Mouse (Mus musculus) layer of hippocampus, adult 8-10 months (tissue): Measurements from ENCODE around the gene Cdh12. TPM values are rescaled to one million over a fixed set of nuclear protein-coding genes. Genes with fewer than 3 reads are reported as not detected.
"Not testable (repeated sequence)": the region's sequence is repeated elsewhere in the genome, so short reads cannot be mapped to it uniquely, and the experiment has no call there.

Experiments
- DNase-seq, 2 experiments: peaks; one replicate each; pipeline ENCODE4 v3.0.0; 2022; ENCODE audit warnings: low spot score in 2 of 2
- microRNA-seq, 2 experiments: library from miRNA; unstranded; fragments of <30 nt; microRNA quantifications; one replicate each; pipeline ENCODE4 v1.2.0; 2022
- total RNA-seq, 4 experiments: library from RNA; stranded (reverse); gene quantifications; 2 replicates each; pipeline ENCODE4 v1.2.4; 2022

Cdh12 gene
- total RNA-seq, 4 experiments from 2014 or later = 23.1 to 39.2 (median 26.0) TPM

DNA sequence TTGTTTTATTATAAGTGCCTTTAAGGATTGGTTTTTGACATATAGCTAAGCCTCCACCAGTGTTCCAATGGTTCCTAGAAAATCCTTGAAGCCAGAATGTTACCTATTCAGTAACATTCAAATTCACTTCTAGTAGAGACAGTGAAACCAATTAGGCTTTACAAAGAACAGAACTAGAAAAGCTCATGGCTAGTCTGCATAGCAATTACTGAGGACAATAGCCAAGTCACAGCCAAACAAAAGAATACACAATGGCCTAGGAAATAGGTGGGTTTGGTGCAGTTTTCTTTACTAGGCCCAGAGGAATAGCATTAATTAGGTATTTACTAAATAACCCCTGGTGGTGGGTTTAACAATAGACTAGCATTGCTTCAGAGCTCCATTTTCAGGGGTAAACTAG is 917.3 kb downstream of the Cdh12 start:
- DNase-seq = no peak

DNA sequence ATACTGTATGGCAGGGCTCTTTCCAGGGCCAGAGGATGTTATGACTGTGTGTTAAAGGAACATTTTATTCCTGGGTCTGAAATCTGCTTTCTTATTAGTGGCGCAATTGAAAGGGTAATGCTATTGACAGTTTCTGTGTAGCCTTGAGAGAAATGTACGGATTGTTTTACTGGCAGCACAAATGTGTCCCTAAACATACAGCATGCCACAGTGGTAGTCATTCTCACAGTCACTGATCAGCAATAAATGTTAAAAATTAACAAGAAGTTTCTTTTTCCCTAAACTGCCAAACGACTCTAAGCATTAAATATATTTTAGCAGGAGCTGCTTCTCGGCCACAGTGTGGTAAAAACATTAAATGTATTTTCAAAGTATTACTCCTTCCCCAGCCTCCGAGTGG is 926.4 kb downstream of the Cdh12 start:
- DNase-seq = no peak

- DNase-seq = no peak
Measured at GRCm38 (mm10) chr15:21375871-21376270, 926.8 kb downstream of the Cdh12 start.

GRCm38 (mm10) chr15:21391442-21391841 is 942.4 kb downstream of the Cdh12 start:
- not testable (repeated sequence) for DNase-seq

DNA sequence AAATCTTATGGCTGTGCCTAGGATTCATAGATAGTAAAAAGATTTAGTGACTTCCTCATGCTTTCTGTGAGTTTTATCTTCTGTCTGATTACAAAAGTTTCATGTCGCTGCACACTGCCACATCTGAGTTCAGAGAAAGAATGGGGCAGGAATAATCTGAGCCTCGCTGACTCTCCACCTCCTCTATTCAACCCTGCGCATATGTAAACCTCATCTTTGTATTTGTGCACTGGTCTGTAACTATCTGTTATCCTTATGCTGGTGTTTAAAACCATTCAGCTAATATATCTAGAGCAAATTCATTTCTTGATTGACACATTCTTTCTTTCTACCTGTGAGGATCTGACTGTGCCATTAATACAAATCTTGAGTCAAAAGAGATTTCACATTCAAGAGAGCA is 944.0 kb downstream of the Cdh12 start:
- no peak for DNase-seq

DNA sequence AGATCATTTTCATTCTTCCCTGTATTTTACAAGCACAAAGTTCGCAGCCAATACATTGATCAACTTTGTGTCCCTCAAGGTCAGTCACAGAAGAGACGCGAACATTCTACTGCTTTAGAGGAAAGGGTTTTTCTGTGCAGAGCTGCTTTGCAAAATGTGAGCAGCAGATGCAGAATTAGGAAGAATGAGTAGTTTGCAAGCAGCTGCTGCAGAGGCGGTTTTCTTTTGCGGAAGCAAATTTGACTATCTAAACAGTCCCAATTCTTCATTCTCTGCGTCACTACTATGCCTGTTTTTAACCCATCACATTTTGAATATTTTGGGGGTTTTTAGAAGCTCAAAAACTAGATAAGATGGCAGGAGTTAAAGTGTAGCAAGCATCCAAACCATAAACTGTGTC is 956.1 kb downstream of the Cdh12 start:
- DNase-seq = peak; percentile 53 to 63

DNA sequence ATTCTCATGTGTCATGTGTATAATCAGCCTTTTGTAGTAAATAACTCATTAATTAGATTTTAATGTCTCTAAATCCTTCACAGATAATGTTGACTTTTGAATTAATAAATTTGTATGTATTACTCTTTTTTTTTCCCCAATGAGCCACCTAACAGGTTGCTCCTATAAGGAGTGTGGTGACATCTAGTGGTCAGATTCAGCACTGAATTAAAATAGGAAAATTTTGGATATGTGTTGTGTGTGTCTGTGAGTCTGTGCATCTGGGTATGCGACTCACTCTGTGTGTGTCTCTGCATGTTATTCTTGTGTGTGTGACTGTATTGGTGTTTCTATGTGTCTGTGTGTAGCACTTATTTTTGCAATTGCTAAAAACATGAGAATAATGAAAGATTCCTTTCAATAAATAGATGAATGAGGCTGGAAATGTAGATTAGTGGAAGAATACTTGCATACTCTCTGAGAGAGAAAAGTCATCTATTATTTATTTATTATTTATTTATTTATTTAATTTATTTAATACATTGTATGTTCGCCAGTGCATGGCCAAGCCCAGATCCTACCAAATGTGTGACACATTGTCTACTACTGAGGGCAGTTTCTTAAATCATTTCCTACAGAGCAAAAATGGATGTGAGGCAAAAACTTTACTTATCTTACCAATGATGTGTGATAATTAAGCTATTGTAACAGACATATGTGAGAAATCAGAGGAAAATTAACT is 958.4 kb downstream of the Cdh12 start:
- no peak for DNase-seq

DNA sequence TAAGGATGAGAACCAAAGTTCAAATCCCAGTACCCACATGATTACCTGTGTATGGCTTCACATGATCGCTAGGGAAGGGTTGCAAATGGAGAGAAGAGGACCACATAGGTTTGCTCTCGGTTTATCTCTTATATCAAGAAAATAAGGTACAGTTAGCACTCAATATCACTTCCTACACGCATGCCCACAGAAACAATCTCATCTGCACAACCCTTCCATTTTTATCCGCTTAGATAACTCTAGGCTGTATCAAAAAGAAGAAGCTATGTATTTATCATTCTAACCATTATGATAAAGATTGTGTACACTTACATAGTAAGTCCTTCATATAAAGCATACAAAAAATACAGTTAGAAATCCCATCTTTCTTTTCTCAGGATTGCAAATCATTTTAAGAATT is 988.3 kb downstream of the Cdh12 start:
- DNase-seq = no peak

GRCm38 (mm10) chr15:21437924-21438323 is 988.9 kb downstream of the Cdh12 start:
- DNase-seq = no peak

DNA sequence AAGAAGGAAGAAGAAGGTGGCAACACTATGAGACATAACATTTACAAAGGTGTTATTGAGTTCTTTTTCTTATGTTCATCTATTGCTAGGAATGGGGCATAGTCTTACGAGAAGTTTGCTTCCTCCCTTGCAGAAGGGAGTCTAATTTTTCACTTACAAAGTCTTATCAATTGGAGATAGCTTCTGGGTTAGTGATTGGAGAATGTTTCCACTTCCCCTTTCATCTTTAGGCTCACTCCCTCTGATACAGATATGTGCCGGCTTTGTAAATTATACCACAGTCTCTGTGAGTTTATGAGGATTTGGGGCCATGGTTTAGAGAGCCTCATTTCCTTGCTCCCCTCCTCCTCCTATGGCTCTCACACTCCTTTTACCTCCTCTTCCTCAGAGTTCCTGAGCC is 1009.0 kb downstream of the Cdh12 start:
- DNase-seq = no peak

- DNase-seq = no peak
Measured at GRCm38 (mm10) chr15:21519355-21519869, 1070.3 kb downstream of the Cdh12 start.

GRCm38 (mm10) chr15:21530804-21531203 is 1081.7 kb downstream of the Cdh12 start:
- DNase-seq = no peak

- DNase-seq = no peak
Measured at GRCm38 (mm10) chr15:21536909-21537308, 1087.8 kb downstream of the Cdh12 start.

DNA sequence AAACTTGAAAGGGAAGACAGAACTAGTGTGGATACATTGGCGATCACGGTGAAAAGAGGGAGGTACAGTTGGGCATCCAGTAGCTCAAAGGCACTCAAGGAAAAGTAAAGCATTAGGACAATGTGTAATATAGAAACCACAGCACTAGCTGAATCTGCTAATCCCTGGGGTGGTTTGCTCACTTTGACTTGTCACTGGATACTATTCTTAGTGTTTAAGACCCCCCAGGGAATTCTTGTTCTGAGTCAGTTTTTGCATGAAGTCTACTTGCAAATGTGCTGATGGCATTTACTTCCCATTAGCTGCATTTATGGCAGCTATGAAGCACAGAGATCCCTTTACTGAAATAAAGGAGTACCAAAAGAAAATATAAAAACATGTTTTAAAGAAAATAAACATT is 1095.7 kb downstream of the Cdh12 start:
- no peak for DNase-seq

GRCm38 (mm10) chr15:21555981-21556380 is 1106.9 kb downstream of the Cdh12 start:
- no peak for DNase-seq

DNA sequence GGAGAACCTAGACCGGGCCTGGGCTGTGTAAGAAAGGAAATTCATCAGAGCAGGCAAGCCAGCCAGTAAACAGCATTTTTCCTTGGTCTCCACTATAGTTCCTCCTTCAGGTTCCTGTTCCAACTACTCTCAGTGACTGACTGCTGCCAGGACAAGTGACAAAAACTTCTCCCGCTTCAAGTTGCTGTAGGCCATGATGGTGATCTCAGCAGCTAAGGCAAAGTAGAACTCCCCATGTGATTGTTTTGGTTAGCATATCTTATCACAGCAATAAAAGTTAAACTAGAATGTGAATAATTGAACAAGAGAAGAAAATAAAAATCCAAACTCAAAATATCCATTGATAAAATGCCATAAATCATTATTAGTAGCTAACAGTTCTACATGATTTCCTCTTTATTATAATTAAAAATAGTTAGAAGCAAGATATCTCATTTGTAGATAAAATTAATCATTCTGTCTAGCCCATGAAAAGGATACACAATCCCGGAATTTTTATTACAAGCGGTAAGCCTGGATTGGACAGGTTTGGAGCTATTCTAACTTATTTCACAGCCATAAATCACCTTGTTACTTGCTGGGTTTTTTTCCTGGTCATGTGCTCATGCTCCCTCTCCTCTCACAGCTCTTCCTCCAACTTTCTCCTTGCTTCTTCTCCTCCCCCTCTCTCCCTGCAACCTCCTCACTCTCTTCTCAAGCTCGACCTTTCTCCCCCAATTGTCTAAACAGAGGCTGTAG is 1117.4 kb downstream of the Cdh12 start:
- no peak for DNase-seq

DNA sequence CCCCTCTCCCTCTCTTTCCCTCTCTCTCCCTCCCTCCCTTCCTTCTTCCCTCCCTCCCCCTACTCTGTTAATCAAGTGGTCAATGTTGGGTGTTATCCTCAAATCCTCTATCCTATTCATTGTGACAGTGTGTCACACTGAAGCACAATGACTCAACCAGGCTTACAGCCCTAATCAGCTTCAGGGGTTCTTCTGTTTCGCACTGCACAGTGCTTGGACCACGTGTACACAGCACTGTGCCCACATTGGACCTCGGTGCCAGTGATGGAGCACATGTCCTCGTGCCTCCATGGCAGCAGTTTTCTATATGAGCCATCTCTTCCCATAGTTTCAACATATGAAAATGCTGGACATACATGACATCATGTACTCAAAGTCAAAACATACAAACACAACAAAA is 1155.4 kb downstream of the Cdh12 start:
- no peak for DNase-seq

Small RNA genes within 50 kb of the gene (microRNA-seq; reads per million reads assigned to microRNA genes)
- 0 reads per million in 2 experiments for gene Gm27397

Other genes starting within 250 kb of the Cdh12 start
- not detected for gene Acot10, start 217.5 kb downstream of the Cdh12 start, total RNA-seq